Comparison of ENCODE assay signal across 9 mouse cellular contexts in the genomic region with DNA sequence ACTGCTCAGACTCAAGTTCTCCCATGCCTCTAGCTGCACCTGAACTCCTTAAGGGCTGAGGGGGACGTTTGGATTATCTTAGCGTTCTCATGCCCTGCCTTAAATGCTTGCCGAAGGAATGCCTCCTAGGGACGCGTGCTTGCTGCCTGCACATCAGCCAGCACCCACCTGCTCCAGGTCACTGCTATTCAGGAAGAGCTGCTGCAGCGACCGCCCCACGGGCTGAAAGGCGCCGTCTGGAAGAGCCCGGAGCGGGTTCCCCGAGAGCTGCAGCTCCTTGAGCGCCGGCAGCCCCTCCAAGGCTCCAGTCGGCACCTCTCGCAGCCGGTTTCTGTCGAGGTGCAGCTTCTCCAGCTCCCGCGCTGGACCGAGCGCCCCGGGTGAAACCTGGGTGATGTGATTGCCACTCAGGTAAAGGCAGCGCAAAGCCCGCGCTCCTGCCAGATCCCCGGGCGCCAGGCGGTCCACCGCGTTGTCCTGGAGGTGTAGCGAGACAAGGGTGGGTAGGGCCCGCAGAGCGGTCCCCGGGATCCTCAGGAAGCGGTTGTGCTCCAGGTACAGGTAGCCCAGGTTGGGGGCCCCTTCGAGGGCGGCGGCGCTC. TPM values are rescaled to one million over a fixed set of nuclear protein-coding genes. Genes with fewer than 3 reads are reported as not detected.
DNase-seq lines count a peak whose midpoint lies in the region; ATAC-seq and TF ChIP-seq lines count a peak whose summit lies in the region.
"Had no signal": no experiment of that assay in that cellular context is flagged by ENCODE, and none has a peak within 500 bp of the region (broad histone marks: within the 10 kb centered on the region; RNA-seq: fewer than 3 reads in every experiment).

No protein-coding gene starts in this region.

- 5% methylated on average over 41 of the region's 41 CpGs for WGBS in heart, embryonic 12.5 days
- 5% methylated on average over 39 of the region's 41 CpGs for WGBS in forebrain, embryonic 14.5 days
- 6% methylated on average over 41 of the region's 41 CpGs for WGBS in liver, embryonic 16.5 days (ENCODE audit: insufficient replicate concordance)

- H3K4me1 ChIP-seq in heart, embryonic 12.5 days (replicated peaks), result peaks cover 18% of the 10 kb centered on the region
- peaks cover 0 to 6% of the 10 kb centered on the region in 2 experiments; a peak in 1 of 4 replicates for H3K4me1 ChIP-seq in ES-E14 (ENCODE audit: control insufficient read depth in 2 of 2, insufficient read depth in 2 of 2, low read length in 2 of 2, poor library complexity in 1 of 2)
- no peaks in the 10 kb centered on the region for H3K4me1 ChIP-seq in forebrain, embryonic 14.5 days (ENCODE audit: control insufficient read depth, insufficient read depth, low read length)
- peaks cover 7% of the 10 kb centered on the region; the same call in 1 of the 2 replicates for H3K4me1 ChIP-seq in liver, embryonic 16.5 days (ENCODE audit: control insufficient read depth, low read depth, low read length)

- intact Hi-C loops in heart, postnatal 36 days (cut with DNase I), result no loop called here

- H3K36me3 ChIP-seq in heart, embryonic 12.5 days, result 0 out of 2 replicates have a peak, but pooled peaks cover 2% of the 10 kb centered on the region
- H3K36me3 ChIP-seq in ES-E14 (ENCODE audit: control insufficient read depth, insufficient read depth, low read length, poor library complexity, severe bottlenecking), result peaks cover 6% of the 10 kb centered on the region
- peaks cover 6% of the 10 kb centered on the region; the same call in 1 of the 2 replicates for H3K36me3 ChIP-seq in forebrain, embryonic 14.5 days (ENCODE audit: control insufficient read depth, insufficient read depth, low read length)
- H3K36me3 ChIP-seq in liver, embryonic 16.5 days (ENCODE audit: control insufficient read depth, insufficient read depth), result no peaks in the 10 kb centered on the region

- in situ Hi-C loops in ES-E14 (cut with MboI; ENCODE audit: low sequenced_read_pairs in 2 of 2, unreplicated experiment in 2 of 2), result no loop called here

- DNase-seq in heart, postnatal 36 days, result no peak
- DNase-seq in ES-E14 (ENCODE audit: low read depth, low spot score), result peak; percentile 31
- DNase-seq in forebrain, embryonic 14.5 days (ENCODE audit: low spot score), result peak; percentile 22
- DNase-seq in right cerebral cortex, postnatal 25 days, result no peak
- no peak for DNase-seq in retina, postnatal 1 day
- DNase-seq in cerebellum, postnatal 10 days, result no peak

- H3K4me2 ChIP-seq in heart, embryonic 12.5 days, result peak overlapping the region; percentile 86
- peak overlapping the region; percentile 93 for H3K4me2 ChIP-seq in forebrain, embryonic 14.5 days (ENCODE audit: low read length)
- peak overlapping the region; percentile 76 for H3K4me2 ChIP-seq in liver, embryonic 16.5 days (ENCODE audit: low read depth, low read length)

- no peak for ATAC-seq in heart, embryonic 12.5 days (ENCODE audit: insufficient number of reproducible peaks, low FRiP score)
- peak; percentile 48 for ATAC-seq in forebrain, embryonic 14.5 days
- ATAC-seq in liver, embryonic 16.5 days (ENCODE audit: low read depth), result peak; percentile 12; the same call in 1 of the 2 replicates

- H3K27me3 ChIP-seq in heart, embryonic 12.5 days (replicated peaks), result peaks cover 60% of the 10 kb centered on the region
- H3K27me3 ChIP-seq in forebrain, embryonic 14.5 days (replicated peaks; ENCODE audit: control insufficient read depth, insufficient read depth, low read length), result peaks cover 33% of the 10 kb centered on the region
- H3K27me3 ChIP-seq in liver, embryonic 16.5 days (ENCODE audit: control insufficient read depth, insufficient read depth, low read depth, low read length), result peaks cover 38% of the 10 kb centered on the region
- H3K27me3 ChIP-seq: Patski had no signal

- peak overlapping the region; percentile 77 for H3K9ac ChIP-seq in heart, embryonic 12.5 days
- H3K9ac ChIP-seq in ES-E14 (ENCODE audit: insufficient read depth, low read depth, low read length, poor library complexity, severe bottlenecking), result peak overlapping the region; percentile 66
- peak overlapping the region; percentile 71 for H3K9ac ChIP-seq in forebrain, embryonic 14.5 days (ENCODE audit: low read length)
- peak overlapping the region; percentile 31 for H3K9ac ChIP-seq in liver, embryonic 16.5 days (ENCODE audit: low read depth, low read length)

- peak overlapping the region; percentile 58 for H3K4me3 ChIP-seq in heart, embryonic 12.5 days
- H3K4me3 ChIP-seq in ES-E14 (ENCODE audit: insufficient read depth in 1 of 2, low read depth in 1 of 2, low read length in 2 of 2, poor library complexity in 1 of 2, severe bottlenecking in 1 of 2), result peak overlapping the region; percentile 72 to 73
- H3K4me3 ChIP-seq in forebrain, embryonic 14.5 days (ENCODE audit: low read depth, low read length), result peak overlapping the region; percentile 54
- H3K4me3 ChIP-seq in liver, embryonic 16.5 days (ENCODE audit: low read depth, low read length), result peak overlapping the region; percentile 56

- H3K9me3 ChIP-seq in heart, embryonic 12.5 days (replicated peaks), result no peaks in the 10 kb centered on the region
- no peaks in the 10 kb centered on the region for H3K9me3 ChIP-seq in ES-E14 (ENCODE audit: control insufficient read depth, insufficient read depth, low read depth, low read length)
- no peaks in the 10 kb centered on the region for H3K9me3 ChIP-seq in forebrain, embryonic 14.5 days (replicated peaks; ENCODE audit: control insufficient read depth, low read length)
- H3K9me3 ChIP-seq in liver, embryonic 16.5 days (replicated peaks; ENCODE audit: control insufficient read depth, low read length), result no peaks in the 10 kb centered on the region

- H3K27ac ChIP-seq in heart, embryonic 12.5 days (ENCODE audit: poor library complexity, severe bottlenecking), result no peak overlapping the region
- H3K27ac ChIP-seq in ES-E14 (ENCODE audit: insufficient read depth, low read depth, low read length, poor library complexity, severe bottlenecking), result no peak overlapping the region
- H3K27ac ChIP-seq in forebrain, embryonic 14.5 days (ENCODE audit: low read depth, low read length), result no peak overlapping the region
- no peak overlapping the region for H3K27ac ChIP-seq in liver, embryonic 16.5 days (ENCODE audit: low read length)

TF ChIP-seq in ES-E14, 5 proteins besides CTCF, POLR2A, EP300 and RAD21:
- no peak for TF ChIP-seq CHD2 (IDR thresholded peaks at IDR 0.05; ENCODE audit: low read depth, low read length)
- TF ChIP-seq MAFK (IDR thresholded peaks at IDR 0.05; ENCODE audit: insufficient read depth, low read depth, low read length), result no peak
- TF ChIP-seq HCFC1 (IDR thresholded peaks at IDR 0.05; ENCODE audit: borderline replicate concordance, insufficient read depth, low read length), result no peak
- no peak for TF ChIP-seq ZC3H11A (IDR thresholded peaks at IDR 0.05; ENCODE audit: borderline replicate concordance, low read depth, low read length)
- no peak for TF ChIP-seq ZNF384 (IDR thresholded peaks at IDR 0.05; ENCODE audit: low read depth, low read length)

RNA-seq across cellular contexts. Expression of a gene that starts 3.6 kb away (rescaled TPM):
- 0.75 and 0.82 TPM in 2 replicates for polyA plus RNA-seq in heart, embryonic 12.5 days (2016; fragmentation: Nextera tagmentation; extraction: Ambion mirVana)
- 1 to 10 TPM; 1.5 to 2.1 TPM for total RNA-seq in heart, postnatal 36 days (2021)
- total RNA-seq in ES-E14 (2012; rRNA removed), result 0.98 and 1.6 TPM in 2 replicates
- polyA plus RNA-seq in forebrain, embryonic 14.5 days (2014; fragmentation: Nextera tagmentation; extraction: Ambion mirVana), result 17.0 and 19.8 TPM in 2 replicates
- polyA plus RNA-seq in liver, embryonic 16.5 days (2015; fragmentation: Nextera tagmentation; extraction: Ambion mirVana), result 0.44 and 0.52 TPM in 2 replicates

RNA-seq across cellular contexts. Expression of a gene that starts 29.8 kb away (rescaled TPM):
- polyA plus RNA-seq in heart, embryonic 12.5 days (2016; fragmentation: Nextera tagmentation; extraction: Ambion mirVana), result 19.4 and 20.3 TPM in 2 replicates
- 10 to 100 TPM in 1 of 2 experiments, 1 to 10 TPM in 1; 9.4 to 11.0 TPM for total RNA-seq in heart, postnatal 36 days (2021)
- total RNA-seq in ES-E14 (2012; rRNA removed), result 111 and 119 TPM in 2 replicates
- polyA plus RNA-seq in forebrain, embryonic 14.5 days (2014; fragmentation: Nextera tagmentation; extraction: Ambion mirVana), result 21.6 and 25.0 TPM in 2 replicates
- polyA plus RNA-seq in liver, embryonic 16.5 days (2015; fragmentation: Nextera tagmentation; extraction: Ambion mirVana), result 11.5 and 12.5 TPM in 2 replicates

RNA-seq across cellular contexts. Expression of a gene that starts 51.4 kb away (rescaled TPM):
- 27.4 and 30.8 TPM in 2 replicates for polyA plus RNA-seq in heart, embryonic 12.5 days (2016; fragmentation: Nextera tagmentation; extraction: Ambion mirVana)
- total RNA-seq in heart, postnatal 36 days (2021), result 10 to 100 TPM; 73.7 to 73.9 TPM
- 19.0 and 22.5 TPM in 2 replicates for total RNA-seq in ES-E14 (2012; rRNA removed)
- polyA plus RNA-seq in forebrain, embryonic 14.5 days (2014; fragmentation: Nextera tagmentation; extraction: Ambion mirVana), result 49.9 and 65.9 TPM in 2 replicates
- 4.1 and 4.6 TPM in 2 replicates for polyA plus RNA-seq in liver, embryonic 16.5 days (2015; fragmentation: Nextera tagmentation; extraction: Ambion mirVana)

RNA-seq across cellular contexts. Expression of a gene that starts 51.9 kb away (rescaled TPM):
- 102 and 106 TPM in 2 replicates for polyA plus RNA-seq in heart, embryonic 12.5 days (2016; fragmentation: Nextera tagmentation; extraction: Ambion mirVana)
- total RNA-seq in heart, postnatal 36 days (2021), result 10 to 100 TPM; 24.9 to 25.1 TPM
- 148 and 178 TPM in 2 replicates for total RNA-seq in ES-E14 (2012; rRNA removed)
- polyA plus RNA-seq in forebrain, embryonic 14.5 days (2014; fragmentation: Nextera tagmentation; extraction: Ambion mirVana), result 108 and 118 TPM in 2 replicates
- 63.6 and 67.3 TPM in 2 replicates for polyA plus RNA-seq in liver, embryonic 16.5 days (2015; fragmentation: Nextera tagmentation; extraction: Ambion mirVana)

Comparison
In these comparisons a context has a peak if more than half of its experiments do, and no peak if none do; other contexts are left out.
1. DNase-seq: peak in ES-E14 (single experiment) and forebrain, embryonic 14.5 days (single experiment); none in heart, postnatal 36 days (0 of 2), right cerebral cortex, postnatal 25 days (single experiment), retina, postnatal 1 day (single experiment) and cerebellum, postnatal 10 days (0 of 2).
2. Peak in every context shown above with its lines, with median percentiles within 50 percentile points of each other: H3K4me2 ChIP-seq, H3K4me3 ChIP-seq and H3K9ac ChIP-seq.